Mouse (Mus musculus) layer of hippocampus, adult 2 months (tissue): Measurements from ENCODE around the gene Bcat2. TPM values are rescaled to one million over a fixed set of nuclear protein-coding genes. Genes with fewer than 3 reads are reported as not detected.

Source experiments
- DNase-seq, 2 experiments: peaks; one replicate each; pipeline ENCODE4 v3.0.0; 2022; ENCODE audit warnings: low spot score in 2 of 2
- H3K27ac ChIP-seq: fragments of 200-600 bp; 2 replicates; pipeline ENCODE4 v1.8.1; 2022
- H3K4me3 ChIP-seq: fragments of 200-600 bp; 2 replicates; pipeline ENCODE4 v1.8.1; 2022; ENCODE audit warnings: mild to moderate bottlenecking
- CTCF ChIP-seq: fragments of 200-600 bp; conservative IDR thresholded peaks from 2 replicates; pipeline ENCODE4 v1.8.1; 2022; ENCODE audit warnings: antibody characterized with exemption, mild to moderate bottlenecking, moderate library complexity
- total RNA-seq, 2 experiments: library from RNA; stranded (reverse); gene quantifications; 2 replicates each; pipeline ENCODE4 v1.2.3; 2021

The Bcat2 gene
- total RNA-seq, 2 experiments from 2014 or later: 20.6 to 28.2 TPM

DNA sequence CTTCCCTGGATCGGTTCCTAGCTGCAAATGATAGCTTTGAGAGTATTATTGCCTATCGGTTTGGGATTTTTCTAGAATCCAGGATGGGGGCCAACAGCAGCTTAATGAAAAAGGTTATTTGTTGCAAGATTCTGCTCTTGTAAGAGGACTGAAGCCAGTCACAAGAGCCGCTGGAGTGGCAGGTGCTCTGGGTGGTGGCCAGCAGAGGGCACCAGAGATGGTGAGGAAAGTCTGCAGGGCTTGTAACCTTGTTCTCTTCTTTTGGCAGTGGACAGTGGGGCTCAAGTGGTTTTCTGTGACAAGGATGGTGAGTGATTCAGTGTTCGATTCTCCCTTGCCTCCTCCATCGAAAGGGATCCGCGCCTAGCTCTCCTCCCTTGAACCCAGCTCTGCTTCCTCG, 14.2 kb upstream of the Bcat2 start:
- H3K27ac ChIP-seq: no peak overlapping the region
- peak; percentile 71 to 82 for DNase-seq
- no peak overlapping the region for H3K4me3 ChIP-seq
- peak; percentile 94 for TF ChIP-seq CTCF

DNA sequence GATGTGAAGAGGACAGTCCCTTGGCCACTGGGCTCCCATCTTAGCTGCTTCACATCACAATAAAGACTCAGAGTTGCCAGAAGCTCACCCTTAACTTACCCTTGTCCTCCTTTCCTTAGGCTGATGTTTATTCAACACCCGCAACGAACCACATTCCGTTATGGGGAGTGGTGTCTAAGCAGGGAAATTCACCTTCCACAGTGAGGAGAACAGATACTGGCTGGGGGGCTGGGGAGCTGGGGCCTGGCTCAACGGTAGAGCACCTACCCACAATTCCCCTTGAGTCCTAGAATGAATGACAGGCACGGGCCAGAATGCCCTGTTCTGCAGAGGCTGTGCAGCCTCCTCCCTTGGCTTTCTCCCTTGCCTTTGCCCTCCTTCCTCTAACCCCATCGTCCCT, 11.0 kb upstream of the Bcat2 start:
- DNase-seq: no peak
- no peak overlapping the region for H3K4me3 ChIP-seq
- TF ChIP-seq CTCF: no peak
- no peak overlapping the region for H3K27ac ChIP-seq

DNA sequence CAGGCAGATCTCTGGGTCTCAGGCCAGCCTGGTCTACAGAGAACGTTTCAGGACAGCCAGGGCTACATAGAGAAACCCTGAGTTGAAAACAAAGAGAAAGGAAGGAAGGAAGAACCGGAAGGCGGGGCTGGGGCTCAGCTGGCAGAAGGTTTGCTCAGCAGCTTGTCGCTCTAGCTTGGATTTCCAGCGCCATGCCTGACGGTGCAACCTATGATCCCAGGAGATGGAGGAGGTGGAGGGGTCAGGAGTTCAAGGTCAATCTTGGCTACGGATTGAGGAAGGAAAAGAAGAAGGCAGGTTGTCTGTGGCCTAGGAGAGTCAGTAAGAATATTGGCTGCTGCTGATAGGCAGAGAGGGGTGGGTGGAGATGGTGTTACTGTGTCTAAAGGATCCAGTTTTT, 9.7 kb upstream of the Bcat2 start:
- Histone ChIP-seq H3K4me3 (no peak overlapping the region), H3K27ac (no peak overlapping the region)
- DNase-seq: no peak
- no peak for TF ChIP-seq CTCF

DNA sequence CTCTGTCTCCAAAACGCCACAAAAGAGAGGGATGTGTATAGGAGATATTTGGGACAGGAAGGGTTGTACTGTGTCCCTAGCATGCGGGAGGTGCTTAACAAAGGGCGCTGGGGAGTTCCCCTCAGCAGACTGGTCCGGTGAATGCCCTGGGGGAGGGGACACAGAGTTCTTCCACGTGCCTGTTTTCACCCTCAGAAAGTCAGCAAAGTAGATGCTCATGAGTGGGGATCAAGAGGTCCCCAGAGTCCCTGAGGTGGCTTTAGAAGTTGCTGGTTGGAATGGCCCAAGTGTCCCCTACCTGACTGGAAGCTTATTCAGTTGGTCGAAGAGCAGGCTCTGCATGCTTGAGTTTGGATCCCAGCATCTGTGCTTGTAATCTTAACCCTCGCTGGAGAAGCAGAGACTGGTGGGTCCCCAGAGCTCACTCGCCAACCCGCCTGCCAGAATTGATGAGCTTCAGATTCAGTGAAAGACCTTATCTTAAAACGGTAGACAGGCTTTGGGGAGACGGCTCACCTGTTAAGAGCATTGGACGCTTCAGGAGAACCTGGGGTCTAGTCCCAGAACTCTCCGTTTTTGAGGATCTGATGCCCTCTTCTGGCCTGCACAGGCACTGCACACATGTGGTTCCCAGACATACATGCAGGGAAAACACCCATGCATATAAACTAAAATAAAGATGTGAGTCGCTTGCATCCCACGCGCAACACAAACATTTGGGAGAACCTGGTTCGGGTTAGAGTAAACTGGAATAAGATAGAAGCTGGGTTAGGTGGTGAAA, 8.9 kb upstream of the Bcat2 start:
- H3K4me3 ChIP-seq: no peak overlapping the region
- peak; percentile 96 for TF ChIP-seq CTCF
- peak; percentile 47 to 80 for DNase-seq
- no peak overlapping the region for H3K27ac ChIP-seq

DNA sequence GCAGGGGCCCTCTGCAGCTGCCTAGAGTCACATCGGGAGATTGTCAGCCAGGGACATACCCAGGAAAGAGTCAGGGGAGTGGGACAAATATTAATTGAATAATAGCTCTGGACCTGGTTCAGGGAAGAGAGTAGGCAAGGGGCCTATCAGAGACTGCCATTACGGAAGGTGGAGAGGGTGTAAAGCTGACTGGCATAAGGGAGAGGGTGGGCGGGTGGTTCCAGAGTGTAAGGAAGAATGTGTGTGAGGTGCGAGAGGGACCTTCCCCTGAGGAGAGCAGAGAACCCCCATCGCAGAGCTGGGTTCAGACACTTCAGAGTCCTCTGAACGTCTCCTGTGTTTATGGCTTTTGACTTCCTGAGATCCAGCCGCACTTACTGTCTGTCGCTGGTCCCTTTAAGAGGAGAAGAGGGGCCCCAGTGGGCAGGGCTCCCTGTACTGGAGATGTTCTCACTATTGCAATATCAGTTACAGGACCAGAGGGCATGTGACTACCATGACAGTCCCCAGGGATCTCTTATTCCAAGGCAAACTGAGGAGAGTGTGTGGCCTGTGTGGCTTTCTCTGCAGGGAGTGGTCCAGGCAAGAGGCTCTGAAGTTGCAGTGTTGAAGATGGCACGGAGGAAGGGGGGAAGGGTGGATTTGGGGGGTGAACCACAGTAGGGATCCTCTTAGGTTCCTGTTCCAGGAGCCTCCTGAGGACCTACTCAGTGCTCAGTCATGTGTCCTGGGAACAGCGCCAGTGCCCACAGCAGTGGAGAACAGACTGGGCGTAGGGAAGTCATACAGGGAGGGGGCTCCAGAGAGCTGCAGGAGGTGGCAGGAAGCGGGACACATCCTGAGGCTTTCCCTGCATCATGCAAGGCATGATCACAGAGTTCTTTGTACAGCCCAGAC, 8.1 kb upstream of the Bcat2 start:
- Histone ChIP-seq H3K27ac (no peak overlapping the region), H3K4me3 (no peak overlapping the region)
- no peak for TF ChIP-seq CTCF
- no peak for DNase-seq

DNA sequence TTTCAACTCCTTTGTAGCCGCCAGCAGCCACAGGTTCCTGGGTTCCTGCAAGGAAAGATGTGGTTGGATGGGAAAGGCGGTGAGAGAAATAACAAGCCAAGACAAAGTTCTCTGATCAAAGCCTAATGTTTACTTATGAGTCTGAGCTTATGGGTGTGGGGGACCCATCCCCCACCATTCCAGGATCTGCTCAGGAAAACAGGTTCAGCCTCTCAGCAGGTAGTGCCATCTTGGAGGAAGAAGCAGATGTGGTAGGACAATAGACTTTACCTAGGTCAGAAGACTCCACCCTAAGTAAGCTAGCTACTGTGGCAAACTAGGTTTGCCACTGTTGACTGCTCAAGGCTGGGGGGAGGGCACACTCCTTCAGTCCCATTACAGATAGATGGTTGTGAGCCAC, 5.1 kb upstream of the Bcat2 start:
- no peak for TF ChIP-seq CTCF
- no peak overlapping the region for H3K4me3 ChIP-seq
- no peak overlapping the region for H3K27ac ChIP-seq
- DNase-seq: no peak

DNA sequence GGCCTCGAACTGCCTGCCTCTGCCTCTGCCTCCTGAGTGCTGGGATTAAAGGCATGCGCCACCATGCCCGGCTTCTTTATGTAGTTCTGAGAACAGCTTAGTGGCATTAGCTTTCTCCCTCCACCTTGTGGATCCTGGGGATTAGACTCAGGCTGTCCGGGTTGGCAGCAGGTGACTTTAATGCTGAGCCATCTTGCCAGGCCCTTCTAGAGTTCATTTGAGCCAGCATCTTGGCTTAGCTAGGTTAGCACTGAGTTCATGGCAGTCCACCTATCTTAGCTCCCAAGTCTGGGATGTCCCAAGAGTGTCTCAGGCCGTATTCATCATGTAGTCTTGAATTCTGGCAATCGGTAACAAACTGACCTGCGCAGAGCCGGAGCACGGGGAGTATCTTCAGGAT, 4.5 kb upstream of the Bcat2 start:
- DNase-seq: no peak
- Histone ChIP-seq H3K4me3 (no peak overlapping the region), H3K27ac (no peak overlapping the region)
- no peak for TF ChIP-seq CTCF

DNA sequence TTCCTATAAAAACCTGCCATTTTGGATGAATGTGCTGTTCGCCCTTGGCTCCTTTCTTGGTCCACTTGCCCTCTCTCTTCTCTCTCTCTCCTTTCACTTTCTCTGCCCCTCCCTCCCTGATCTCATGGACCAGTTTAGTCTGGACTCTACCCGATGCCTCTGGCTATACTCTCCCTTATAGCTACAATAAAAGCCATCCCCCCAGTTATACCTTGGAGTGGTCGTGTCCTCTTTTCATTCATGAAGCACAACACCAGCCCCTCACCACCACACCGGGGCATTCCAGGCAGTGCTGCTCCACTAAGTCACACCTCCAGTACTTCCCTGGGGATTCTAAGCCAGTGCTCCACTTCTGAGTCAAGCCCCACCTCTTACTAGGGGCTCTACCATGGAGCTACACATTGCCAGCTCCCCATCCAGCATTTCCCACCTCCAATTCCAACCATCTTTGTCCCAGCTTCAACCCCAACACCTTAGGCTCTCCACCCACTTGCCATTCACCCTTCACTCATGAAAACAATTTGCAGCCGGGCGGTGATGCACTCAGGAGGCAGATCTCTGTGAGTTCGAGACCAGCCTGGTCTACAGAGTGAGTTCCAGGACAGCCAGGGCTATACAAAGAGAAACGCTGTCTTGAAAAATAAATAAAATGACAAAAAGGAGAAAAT, 2.7 kb upstream of the Bcat2 start:
- H3K27ac ChIP-seq: peak overlapping the region; percentile 94
- no peak for TF ChIP-seq CTCF
- DNase-seq: no peak
- H3K4me3 ChIP-seq: no peak overlapping the region; the same call in 1 of the 2 replicates

DNA sequence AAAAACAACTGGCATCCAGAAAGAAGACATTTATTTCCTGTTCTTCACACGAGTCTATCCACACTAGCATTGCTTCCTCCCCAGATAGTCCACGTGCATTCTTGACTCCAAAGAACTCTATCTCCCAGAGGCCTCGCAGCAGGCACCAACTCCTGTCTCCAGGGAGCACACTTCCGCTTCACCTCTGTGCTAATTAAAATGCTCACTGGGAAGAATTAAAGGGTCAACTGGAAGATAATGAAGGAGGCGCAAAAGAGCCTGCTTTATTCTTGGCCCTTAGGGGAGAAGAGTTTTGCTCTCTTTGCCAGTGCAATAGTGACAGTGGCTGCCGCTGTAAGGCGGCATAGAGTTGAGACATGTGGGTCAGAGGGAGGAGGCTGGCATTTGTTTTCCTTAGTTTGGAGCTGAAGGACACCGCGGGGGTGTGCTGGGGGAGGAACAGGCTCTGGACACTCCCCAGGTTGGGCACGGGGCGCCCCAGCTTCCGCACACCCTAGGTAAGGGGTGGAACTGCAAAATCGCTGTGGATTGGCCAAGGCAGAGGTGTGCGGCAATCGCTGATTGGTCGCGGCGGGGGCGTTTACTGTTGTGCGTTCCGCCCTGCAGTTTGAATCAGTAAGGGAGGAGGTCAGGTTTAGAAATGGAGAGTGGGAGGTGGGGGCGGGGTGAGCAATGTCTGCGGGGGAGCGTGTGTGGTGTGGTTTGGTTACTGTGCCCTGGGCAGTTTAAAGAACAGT, 2.0 kb upstream of the Bcat2 start:
- peak overlapping the region; percentile 60 for H3K4me3 ChIP-seq
- peak overlapping the region; percentile 94 for H3K27ac ChIP-seq
- peak; percentile 20 for TF ChIP-seq CTCF
- peak; percentile 85 to 91 for DNase-seq

DNA sequence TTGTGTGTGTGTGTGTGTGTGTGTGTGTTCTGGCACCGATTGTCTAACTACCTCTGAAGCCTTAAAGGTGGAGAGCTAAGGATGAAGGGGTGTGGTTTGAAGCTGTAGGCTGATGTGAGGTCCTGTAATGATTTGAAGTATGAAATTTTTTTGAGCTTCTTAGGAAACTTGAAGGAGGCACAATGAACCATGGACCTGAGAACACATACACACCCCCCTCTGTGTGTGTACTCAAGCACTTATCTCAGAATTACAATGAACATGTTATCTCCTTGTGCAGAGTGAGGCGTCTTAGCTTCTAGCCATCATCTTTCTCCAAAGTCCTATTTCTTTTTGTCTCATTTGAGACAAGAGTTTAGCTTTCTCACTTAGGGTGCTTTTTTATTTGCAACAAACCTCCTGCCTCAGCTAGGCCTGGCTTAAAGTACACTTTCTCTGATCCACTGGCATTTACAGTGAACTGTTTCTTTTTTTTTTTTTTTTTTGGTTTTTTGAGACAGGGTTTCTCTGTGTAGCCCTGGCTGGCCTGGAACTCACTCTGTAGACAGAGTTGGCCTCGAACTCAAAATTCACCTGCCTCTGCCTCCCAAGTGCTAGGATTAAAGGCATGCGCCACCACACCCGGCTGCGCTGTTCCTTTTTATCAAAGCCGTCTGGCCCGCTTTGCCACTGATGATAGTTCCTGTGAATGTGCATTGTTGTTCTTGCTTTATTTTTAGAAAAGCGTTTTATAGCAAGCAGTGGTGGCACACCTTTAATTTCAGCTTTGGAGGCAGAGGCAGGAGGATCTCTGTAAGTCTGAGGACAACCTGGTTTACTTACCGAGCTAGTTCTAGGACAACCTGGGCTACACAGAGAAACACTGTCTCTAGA, 1.1 kb upstream of the Bcat2 start:
- TF ChIP-seq CTCF: no peak
- Histone ChIP-seq H3K27ac (peak overlapping the region; percentile 94), H3K4me3 (no peak overlapping the region)
- DNase-seq: no peak

DNA sequence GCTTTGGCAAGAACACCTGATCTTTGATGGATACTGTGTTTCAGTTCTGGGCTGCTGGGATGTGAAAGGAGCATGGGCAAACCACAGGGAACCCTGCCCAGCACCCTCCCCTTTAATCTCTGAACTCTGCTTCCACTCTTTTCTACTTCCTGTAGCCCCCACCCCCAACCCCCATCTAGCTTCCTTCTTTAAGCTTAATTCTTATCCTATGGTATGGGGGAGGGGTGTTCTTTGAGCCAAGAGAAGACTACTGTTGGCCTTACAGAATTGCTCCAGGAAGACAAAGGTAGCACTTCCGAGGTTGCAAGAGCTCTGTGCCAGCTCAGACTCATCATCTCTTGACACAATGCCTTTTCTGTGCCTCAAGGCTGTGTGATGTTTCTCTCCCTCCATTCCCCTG, 2.0 kb downstream of the Bcat2 start:
- no peak for DNase-seq
- no peak for TF ChIP-seq CTCF
- H3K27ac ChIP-seq: no peak overlapping the region
- no peak overlapping the region for H3K4me3 ChIP-seq

DNA sequence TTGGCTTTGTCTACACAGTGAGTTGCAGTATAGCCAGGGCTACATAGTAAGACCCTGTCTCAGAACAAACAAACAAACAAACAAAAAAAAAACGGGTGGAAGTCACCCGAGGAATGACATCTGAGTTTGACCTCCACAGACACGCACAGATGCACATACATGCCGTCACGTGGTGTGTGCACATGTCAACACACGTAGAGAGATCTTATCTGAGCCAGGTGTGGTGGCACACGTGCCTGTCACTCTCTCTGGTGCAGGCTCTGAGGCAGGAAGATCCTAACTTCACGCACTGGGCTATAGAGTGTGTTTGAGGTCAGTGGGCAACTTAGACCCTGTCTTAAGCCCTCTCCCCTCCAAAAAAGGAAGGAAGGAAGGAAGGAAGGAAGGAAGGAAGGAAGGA, 4.0 kb downstream of the Bcat2 start:
- Histone ChIP-seq H3K27ac (no peak overlapping the region), H3K4me3 (no peak overlapping the region)
- DNase-seq: no peak
- TF ChIP-seq CTCF: no peak
